Mouse (Mus musculus) frontal cortex, adult (tissue): ENCODE results near the gene Olfr1382.
"Not testable (repeated sequence)": the region's sequence is repeated elsewhere in the genome, so short reads cannot be mapped to it uniquely, and the experiment has no call there.

Source experiments
- ATAC-seq: cut with Nextera tagmentation; 2 replicates; pipeline ENCODE4 v1.9.2; 2017; ENCODE audit warnings: mild to moderate bottlenecking, moderate library complexity, mixed read lengths; ENCODE audit not compliant: low TSS enrichment

Gene Olfr1382

GRCm38 (mm10) chr11:49527947-49528346 is at the start of gene Olfr1382:
Gene Olfr1382 (plus strand): TSS chr11:49528247.
- ATAC-seq = no peak

GRCm38 (mm10) chr11:49485973-49486372 is 42.1 kb upstream of the Olfr1382 start:
- ATAC-seq = no peak

GRCm38 (mm10) chr11:49488770-49489169 is 39.3 kb upstream of the Olfr1382 start, which contains the start of gene Olfr1385:
Gene Olfr1385 (plus strand): TSS chr11:49489070.
- not testable (repeated sequence) for ATAC-seq

- ATAC-seq = peak; percentile 78
These were observed 10.0 kb upstream of the Olfr1382 start for GRCm38 (mm10) chr11:49518086-49518485.

GRCm38 (mm10) chr11:49519348-49519747 is 8.7 kb upstream of the Olfr1382 start, which contains the start of gene Olfr1383:
Gene Olfr1383 (plus strand): TSS chr11:49519648.
- no peak for ATAC-seq

- ATAC-seq = no peak
These were observed 4.7 kb downstream of the Olfr1382 start for GRCm38 (mm10) chr11:49532761-49533160.

- peak; percentile 99 for ATAC-seq
These were observed 8.6 kb downstream of the Olfr1382 start for GRCm38 (mm10) chr11:49536631-49537030.

- ATAC-seq = not testable (repeated sequence)
These were observed 15.1 kb downstream of the Olfr1382 start, which contains the start of gene Olfr1381 for GRCm38 (mm10) chr11:49543149-49543548. Gene Olfr1381 (plus strand): TSS chr11:49543449.

GRCm38 (mm10) chr11:49554033-49554432 is 26.0 kb downstream of the Olfr1382 start:
- peak; percentile 73; the same call in 1 of the 2 replicates for ATAC-seq

- not testable (repeated sequence) for ATAC-seq
These were observed 28.5 kb downstream of the Olfr1382 start, which contains the start of gene Olfr1380 for GRCm38 (mm10) chr11:49556578-49556977. Gene Olfr1380 (plus strand): TSS chr11:49556878.

- ATAC-seq = peak; percentile 52; the same call in 1 of the 2 replicates
These were observed 47.0 kb downstream of the Olfr1382 start for GRCm38 (mm10) chr11:49575054-49575453.

- ATAC-seq = not testable (repeated sequence)
These were observed 52.4 kb downstream of the Olfr1382 start for GRCm38 (mm10) chr11:49580452-49580851.
